Mouse (Mus musculus) skeletal muscle tissue, adult 2 months (tissue): ENCODE measurements around the gene Mrpl18.

ENCODE experiments used
- DNase-seq: peaks from one replicate; pipeline ENCODE4 v3.0.0-alpha.2; 2012; ENCODE audit warnings: low read depth, low spot score

Mrpl18 gene

GRCm38 (mm10) chr17:12865407-12865806 is 50.7 kb downstream of the Mrpl18 start:
- DNase-seq: no peak

DNA sequence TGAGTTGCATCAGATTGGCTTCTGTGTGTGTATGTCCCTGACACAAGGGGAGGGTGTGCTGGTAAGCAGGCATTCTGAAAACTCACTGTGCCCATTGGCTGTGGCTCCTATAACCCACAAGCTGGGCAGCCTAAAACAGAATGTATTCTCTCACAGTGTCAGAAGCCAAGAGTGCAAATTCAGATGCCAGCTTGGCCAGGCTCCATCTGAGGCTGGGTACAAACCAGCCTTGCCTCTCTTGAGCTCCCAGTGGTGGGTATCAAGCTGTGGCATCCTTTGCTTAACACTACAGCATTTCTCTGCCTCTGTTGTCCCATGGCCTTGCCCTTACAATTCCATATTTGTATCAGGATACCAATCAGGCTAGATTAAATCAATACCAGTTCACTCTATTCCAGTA is 52.0 kb downstream of the Mrpl18 start:
- DNase-seq: no peak
